Mouse (Mus musculus) embryo, embryonic 11 days (tissue): ENCODE data around the gene Csf2rb.

ENCODE experiments used
- DNase-seq: peaks from one replicate; pipeline ENCODE4 v3.0.0-alpha.2; 2015

Gene Csf2rb

DNA sequence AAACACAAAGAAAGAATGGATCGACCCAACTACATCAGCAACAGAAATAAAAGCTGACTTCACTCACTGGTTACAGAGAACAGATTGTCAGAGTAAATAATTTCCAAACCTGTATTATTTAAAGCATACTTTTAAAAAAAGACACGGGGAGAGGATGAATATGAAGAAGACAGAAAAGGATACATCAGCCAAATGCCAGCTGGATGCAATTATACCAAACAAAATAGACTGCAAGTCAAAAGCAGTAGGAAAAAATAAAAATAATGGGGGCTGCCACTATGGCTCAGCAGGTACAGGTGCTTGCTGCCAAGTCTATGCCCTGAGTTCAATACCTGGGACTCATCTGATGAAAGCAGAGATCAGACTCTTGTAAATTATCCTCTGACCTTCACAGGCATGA, 54.7 kb downstream of the Csf2rb start:
- no peak for DNase-seq

GRCm38 (mm10) chr15:78380741-78381140, 55.2 kb downstream of the Csf2rb start:
- no peak for DNase-seq

- no peak for DNase-seq
Measured at GRCm38 (mm10) chr15:78382115-78382514, 56.6 kb downstream of the Csf2rb start.

- DNase-seq: no peak
Measured at GRCm38 (mm10) chr15:78383450-78384219, 58.1 kb downstream of the Csf2rb start.

DNA sequence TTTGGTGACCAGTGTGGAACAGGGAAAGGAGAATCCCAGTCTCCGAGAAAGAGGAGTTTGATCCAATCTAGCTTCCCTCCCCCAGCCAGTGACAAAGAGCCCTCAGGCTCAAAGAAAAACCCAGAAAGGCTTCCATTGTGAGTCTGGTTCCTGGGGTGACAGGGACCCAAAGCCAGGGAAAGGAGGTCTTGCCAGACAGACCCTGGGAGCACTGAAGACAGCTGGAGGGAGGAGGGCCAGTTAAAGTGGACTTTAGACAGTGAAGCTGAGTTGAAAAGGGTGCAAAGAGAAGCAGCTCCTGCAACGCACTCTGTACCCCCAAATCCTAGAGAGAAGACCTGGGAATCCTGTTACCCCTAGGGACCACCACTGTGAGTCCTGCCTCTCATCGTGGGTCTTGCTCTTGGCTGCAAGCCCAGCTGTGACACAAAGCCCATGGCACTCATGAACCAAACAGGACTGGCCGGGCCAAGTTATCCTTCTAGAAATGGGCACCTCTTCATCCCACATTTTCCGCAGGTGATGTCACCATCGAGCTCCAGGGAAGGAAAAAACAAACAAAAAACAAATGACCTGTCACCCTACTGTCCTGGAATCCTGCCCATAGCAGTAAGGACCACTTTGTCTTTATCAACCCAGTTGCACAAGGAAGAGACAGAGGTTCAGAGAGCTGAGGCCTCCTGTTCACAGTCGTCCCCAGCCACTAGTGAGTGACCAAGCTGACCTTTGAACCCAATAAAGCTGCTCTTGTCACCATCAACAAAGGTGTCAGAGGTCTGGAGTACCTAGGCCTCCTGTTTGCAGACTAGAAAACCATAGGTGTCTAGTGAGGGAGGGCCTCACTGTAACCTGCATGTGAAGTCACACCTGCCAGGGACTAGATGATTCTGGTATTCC, 58.9 kb downstream of the Csf2rb start:
- DNase-seq: no peak

DNA sequence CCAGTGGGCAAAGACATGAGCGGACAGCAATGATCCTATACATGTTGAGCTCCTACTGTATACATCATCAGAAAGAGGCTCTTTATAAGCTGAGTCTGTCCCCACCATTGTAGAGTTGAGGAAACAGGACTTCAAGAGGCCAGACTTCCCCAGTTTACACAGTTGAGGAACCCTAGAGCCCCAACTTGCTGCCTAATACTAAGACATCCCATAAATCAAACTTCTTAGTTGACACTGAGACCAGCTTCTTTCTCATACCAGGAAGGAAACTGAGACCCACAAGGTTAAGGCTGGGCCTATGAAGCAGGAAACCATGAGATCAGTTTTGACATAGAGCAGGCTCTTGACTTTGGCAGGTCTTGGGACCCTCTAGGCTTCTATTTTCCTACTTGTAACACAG, 60.0 kb downstream of the Csf2rb start:
- no peak for DNase-seq

DNA sequence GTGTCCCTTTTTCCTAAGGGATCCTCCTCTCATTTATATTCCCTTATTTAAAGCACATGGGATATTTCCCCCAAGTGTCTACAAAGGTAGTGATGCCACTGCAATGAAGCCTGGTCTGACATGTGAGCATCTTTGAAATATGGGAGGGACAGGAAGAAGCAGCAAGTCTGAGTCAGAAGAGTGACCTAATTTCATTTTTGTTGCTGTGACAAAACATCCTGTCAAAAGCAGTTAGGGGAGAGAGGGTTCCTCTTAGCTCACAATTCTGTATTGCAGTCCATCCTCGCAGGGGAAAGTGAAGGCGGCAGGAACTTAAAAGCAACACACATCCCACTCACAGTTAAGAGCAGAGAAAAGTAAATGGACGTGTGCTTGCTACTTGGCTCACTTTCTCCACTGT, 65.3 kb downstream of the Csf2rb start:
- DNase-seq: no peak

DNA sequence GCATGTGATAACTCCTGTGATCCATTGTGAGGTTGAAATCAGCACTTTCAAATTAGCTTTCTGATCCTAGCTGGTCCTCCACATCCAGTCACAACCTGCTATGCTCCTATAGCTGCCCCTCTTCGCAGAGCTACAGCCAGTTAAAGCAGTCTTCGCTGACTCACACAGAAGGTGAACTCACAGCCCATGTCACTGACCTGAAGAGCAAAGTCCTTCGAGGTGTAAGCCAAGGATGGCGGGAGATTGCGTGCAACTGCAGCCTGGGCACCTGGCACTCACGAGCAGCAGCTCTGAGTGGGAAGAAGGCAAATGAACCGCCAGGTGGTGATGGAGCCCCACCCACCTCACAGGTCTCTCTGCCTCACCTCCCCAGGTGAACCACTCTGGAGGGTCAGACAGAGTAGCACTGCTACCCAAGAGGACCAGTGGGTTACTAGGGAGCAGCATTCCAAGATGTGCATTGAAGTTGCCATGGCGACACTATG, 70.0 kb downstream of the Csf2rb start, which contains the start of gene Tex33:
Gene Tex33, minus strand, starts transcription at position 435 of the 485 bp plus-strand sequence.
- no peak for DNase-seq

DNA sequence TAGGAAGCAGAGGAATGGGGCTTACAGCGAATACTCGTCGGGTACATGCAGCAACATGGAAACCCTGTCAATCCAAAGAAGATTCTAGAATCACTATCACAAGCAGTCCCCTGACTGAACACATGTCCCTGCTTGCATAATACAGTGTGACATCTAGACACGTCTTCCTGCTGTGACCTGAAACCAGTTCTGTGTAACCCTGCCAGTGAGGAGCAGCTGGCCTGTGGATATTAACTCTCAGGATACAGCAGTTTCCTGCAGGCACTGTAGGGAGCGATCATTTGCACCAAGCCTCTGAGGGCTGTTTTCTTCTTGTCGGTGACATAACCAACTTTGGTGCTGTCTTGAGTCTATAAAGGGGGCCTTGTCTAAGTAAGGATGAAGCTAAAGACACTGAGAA, 75.8 kb downstream of the Csf2rb start:
- no peak for DNase-seq

DNA sequence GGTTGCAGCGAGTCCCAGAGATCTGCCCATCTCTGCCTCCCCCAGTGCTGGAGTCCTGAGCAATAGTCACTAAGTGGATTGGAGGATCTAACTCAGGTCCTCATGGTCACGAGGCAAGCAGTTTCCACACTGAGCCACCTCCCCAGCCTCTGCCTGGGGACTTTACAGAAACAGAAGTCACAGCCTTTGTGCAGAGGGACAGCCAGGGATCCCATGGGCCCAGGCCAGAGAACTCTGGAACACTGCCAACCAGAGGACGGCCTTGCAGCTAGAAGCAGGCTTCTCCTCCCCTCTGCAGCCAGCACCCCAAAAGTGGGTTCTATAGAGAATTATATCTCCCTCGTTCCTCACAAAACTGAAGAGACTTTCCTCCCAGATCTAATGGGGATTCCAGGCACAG, 76.4 kb downstream of the Csf2rb start:
- DNase-seq: no peak

DNA sequence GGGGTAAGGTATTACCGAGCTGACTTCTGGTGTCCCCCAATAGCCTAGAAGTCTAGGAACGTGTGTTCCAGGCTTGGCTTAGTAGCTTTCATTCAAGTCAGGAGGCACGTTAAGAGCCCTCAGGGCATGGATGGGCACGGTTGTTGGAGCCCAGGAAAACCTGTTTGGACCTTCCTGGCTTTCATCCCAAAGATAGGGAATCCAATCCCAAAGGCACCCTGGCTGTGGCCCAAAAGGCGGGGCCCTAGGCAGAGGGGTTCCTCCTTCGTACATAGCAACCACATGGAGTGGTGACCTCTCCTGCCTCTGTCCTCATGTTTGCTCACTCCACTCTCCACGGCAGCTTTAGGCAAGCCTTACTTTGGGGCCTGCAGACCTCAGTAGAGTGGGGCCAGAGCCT, 76.9 kb downstream of the Csf2rb start:
- DNase-seq: no peak

GRCm38 (mm10) chr15:78403301-78403741, 77.8 kb downstream of the Csf2rb start:
- DNase-seq: no peak
